Mouse (Mus musculus): ENCODE measurements around the gene Gm21987. TPM values are rescaled to one million over a fixed set of nuclear protein-coding genes. Genes with fewer than 3 reads are reported as not detected.

Gm21987 gene
- polyA plus RNA-seq, 1 experiment from 2014 or later: not detected

- Histone ChIP-seq H3K9me3 (replicated peaks) (no peaks in the 10 kb centered on the region), H3K27me3 (ENCODE audit: low read depth, poor library complexity, severe bottlenecking) (no peaks in the 10 kb centered on the region), H3K36me3 (no peaks in the 10 kb centered on the region), H3K27ac (no peak overlapping the region), H3K4me1 (no peaks in the 10 kb centered on the region), H3K4me3 (no peak overlapping the region)
- 42% methylated on average over 5 of the region's 5 CpGs for WGBS
- DNase-seq (ENCODE audit: low spot score): no peak
These were observed 60.7 kb downstream of the Gm21987 start for GRCm38 (mm10) chr16:38407584-38407983.

GRCm38 (mm10) chr16:38408416-38408815 is 61.6 kb downstream of the Gm21987 start:
- H3K4me3 ChIP-seq: no peak overlapping the region
- DNase-seq (ENCODE audit: low spot score): no peak
- H3K9me3 ChIP-seq (replicated peaks): no peaks in the 10 kb centered on the region
- no peaks in the 10 kb centered on the region for H3K27me3 ChIP-seq (ENCODE audit: low read depth, poor library complexity, severe bottlenecking)
- no peaks in the 10 kb centered on the region for H3K36me3 ChIP-seq
- no peak overlapping the region for H3K27ac ChIP-seq
- 92% methylated on average over 8 of the region's 8 CpGs for WGBS
- no peaks in the 10 kb centered on the region for H3K4me1 ChIP-seq

Other genes with a start within 250 kb of the Gm21987 start
- gene Nr1i2, start 52.2 kb upstream of the Gm21987 start, polyA plus RNA-seq (2016; fragmentation: Nextera tagmentation; extraction: Ambion mirVana): not detected in 2 replicates
- 0.10 TPM in 1 of 2 replicates, not detected in the other for gene Maats1, start 4.9 kb upstream of the Gm21987 start, polyA plus RNA-seq (2016; fragmentation: Nextera tagmentation; extraction: Ambion mirVana)
- 119 and 132 TPM in 2 replicates for gene Cox17, start within 50 bp of the Gm21987 start, polyA plus RNA-seq (2016; fragmentation: Nextera tagmentation; extraction: Ambion mirVana)
- gene Popdc2, start 15.2 kb downstream of the Gm21987 start, polyA plus RNA-seq (2016; fragmentation: Nextera tagmentation; extraction: Ambion mirVana): 1.3 and 3.1 TPM in 2 replicates
- gene Pla1a, start 86.1 kb downstream of the Gm21987 start, polyA plus RNA-seq (2016; fragmentation: Nextera tagmentation; extraction: Ambion mirVana): 0.11 TPM in 1 of 2 replicates, not detected in the other
- gene Adprh, start 105.7 kb downstream of the Gm21987 start, polyA plus RNA-seq (2016; fragmentation: Nextera tagmentation; extraction: Ambion mirVana): 153 and 159 TPM in 2 replicates
- gene Cd80, start 108.5 kb downstream of the Gm21987 start, polyA plus RNA-seq (2016; fragmentation: Nextera tagmentation; extraction: Ambion mirVana): 0.29 and 0.53 TPM in 2 replicates
- gene Timmdc1, start 175.6 kb downstream of the Gm21987 start, polyA plus RNA-seq (2016; fragmentation: Nextera tagmentation; extraction: Ambion mirVana): 29.2 and 30.1 TPM in 2 replicates
- 71.2 and 78.7 TPM in 2 replicates for gene Poglut1, start 203.2 kb downstream of the Gm21987 start, polyA plus RNA-seq (2016; fragmentation: Nextera tagmentation; extraction: Ambion mirVana)
- 93.7 and 122 TPM in 2 replicates for gene Tmem39a, start 211.7 kb downstream of the Gm21987 start, polyA plus RNA-seq (2016; fragmentation: Nextera tagmentation; extraction: Ambion mirVana)

All from limb, embryonic 10.5 days (tissue).